Mouse (Mus musculus) CH12.LX (cell line): ENCODE data around the gene Ppp4r2. TPM values are rescaled to one million over a fixed set of nuclear protein-coding genes. Genes with fewer than 3 reads are reported as not detected.

Source experiments
- DNase-seq: peaks from one replicate; pipeline ENCODE4 v3.0.0-alpha.2; 2013; ENCODE audit errors: extremely low read depth
- H3K27ac ChIP-seq: 2 replicates; pipeline ENCODE4 v1.5.1; 2012; ENCODE audit warnings: low read depth, mild to moderate bottlenecking, control low read depth, moderate library complexity; ENCODE audit not compliant: insufficient read depth
- H3K27me3 ChIP-seq: replicated peaks from 2 replicates; pipeline ENCODE3; 2012; ENCODE audit warnings: inconsistent platforms
- H3K36me3 ChIP-seq, 2 experiments: replicated peaks in 1 of 2; 2 replicates each; pipeline versions ENCODE3 to v1.6.1; 2012; ENCODE audit warnings: inconsistent platforms in 1 of 2, low read length in 1 of 2, mild to moderate bottlenecking in 1 of 2, mixed read lengths in 1 of 2, moderate library complexity in 1 of 2; ENCODE audit not compliant: control insufficient read depth in 1 of 2, insufficient read depth in 1 of 2
- H3K4me1 ChIP-seq, 2 experiments: 2 replicates each; pipeline ENCODE4 v1.6.1; 2012; ENCODE audit warnings: inconsistent platforms in 1 of 2, moderate library complexity in 1 of 2; ENCODE audit not compliant: insufficient read depth in 2 of 2, control insufficient read depth in 1 of 2
- H3K4me2 ChIP-seq: 2 replicates; pipeline ENCODE4 v1.6.1; 2012; ENCODE audit warnings: low read depth, mild to moderate bottlenecking, control low read depth; ENCODE audit not compliant: poor library complexity, insufficient read depth, severe bottlenecking
- H3K4me3 ChIP-seq, 3 experiments: fragments of 150-350 bp in 1 of 3; sonication (generic) in 1 of 3; replicated peaks in 1 of 3; 2 replicates each; pipeline versions ENCODE3 to v1.5.1; 2011 to 2012; ENCODE audit warnings: low read depth in 2 of 3, low read length in 2 of 3, mild to moderate bottlenecking in 2 of 3, moderate library complexity in 2 of 3, control low read depth in 1 of 3, improper control_type of control experiment in 1 of 3, inconsistent platforms in 1 of 3, mixed read lengths in 1 of 3; ENCODE audit not compliant: poor library complexity in 1 of 3
- H3K79me2 ChIP-seq: replicated peaks from 2 replicates; pipeline ENCODE4 v1.6.1; 2012; ENCODE audit warnings: mild to moderate bottlenecking, moderate library complexity; ENCODE audit not compliant: control insufficient read depth, poor library complexity, insufficient read depth, severe bottlenecking; ENCODE audit errors: extremely low read depth
- H3K9ac ChIP-seq: 2 replicates; pipeline ENCODE4 v1.6.1; 2012; ENCODE audit warnings: low read depth, mild to moderate bottlenecking, control low read depth, moderate library complexity; ENCODE audit not compliant: insufficient read depth
- H3K9me3 ChIP-seq: replicated peaks from 2 replicates; pipeline ENCODE3; 2012; ENCODE audit warnings: low read length, inconsistent platforms, mixed read lengths
- CHD2 ChIP-seq: IDR thresholded peaks from 2 replicates; pipeline ENCODE4 v1.6.1; 2011; ENCODE audit warnings: low read length, improper control_type of control experiment
- CTCF ChIP-seq, 2 experiments: IDR thresholded peaks in 1 of 2; conservative IDR thresholded peaks in 1 of 2; 2 replicates each; pipeline ENCODE4 v1.5.1; 2011 to 2012; ENCODE audit warnings: low read depth in 2 of 2, low read length in 2 of 2, improper control_type of control experiment in 1 of 2, inconsistent platforms in 1 of 2, mild to moderate bottlenecking in 1 of 2, moderate library complexity in 1 of 2
- E2F4 ChIP-seq: IDR thresholded peaks from 2 replicates; pipeline ENCODE4 v1.6.1; 2011; ENCODE audit warnings: low read depth, low read length, improper control_type of control experiment; ENCODE audit not compliant: insufficient replicate concordance
- EP300 ChIP-seq: IDR thresholded peaks from 2 replicates; pipeline ENCODE4 v1.6.1; 2011; ENCODE audit warnings: low read length, improper control_type of control experiment
- GABPA ChIP-seq: IDR thresholded peaks from 2 replicates; pipeline ENCODE4 v1.6.1; 2012; ENCODE audit warnings: low read depth, low read length, improper control_type of control experiment, inconsistent platforms; ENCODE audit not compliant: insufficient replicate concordance
- HCFC1 ChIP-seq: IDR thresholded peaks from 2 replicates; pipeline ENCODE4 v1.6.1; 2012; ENCODE audit warnings: low read depth, mild to moderate bottlenecking, inconsistent platforms, low read length, improper control_type of control experiment
- IRF4 ChIP-seq: IDR thresholded peaks from 2 replicates; pipeline ENCODE4 v1.6.1; 2014; ENCODE audit warnings: low read depth, mild to moderate bottlenecking, inconsistent platforms, low read length, improper control_type of control experiment
- KAT2A ChIP-seq: IDR thresholded peaks from 2 replicates; pipeline ENCODE4 v1.6.1; 2012; ENCODE audit warnings: low read length, improper control_type of control experiment, inconsistent platforms; ENCODE audit not compliant: insufficient replicate concordance
- MAFK ChIP-seq: IDR thresholded peaks from 2 replicates; pipeline ENCODE4 v1.6.1; 2011; ENCODE audit warnings: low read length, improper control_type of control experiment; ENCODE audit not compliant: insufficient replicate concordance
- MAZ ChIP-seq: IDR thresholded peaks from 2 replicates; pipeline ENCODE4 v1.6.1; 2012; ENCODE audit warnings: low read depth, mild to moderate bottlenecking, inconsistent platforms, low read length, improper control_type of control experiment, moderate library complexity
- MEF2A ChIP-seq: IDR thresholded peaks from 2 replicates; pipeline ENCODE4 v1.6.1; 2014; ENCODE audit warnings: low read depth, mild to moderate bottlenecking, inconsistent platforms, low read length, improper control_type of control experiment, borderline replicate concordance
- MXI1 ChIP-seq: IDR thresholded peaks from 2 replicates; pipeline ENCODE4 v1.6.1; 2011; ENCODE audit warnings: mild to moderate bottlenecking, low read depth, low read length, improper control_type of control experiment
- POLR2A ChIP-seq: IDR thresholded peaks from 2 replicates; pipeline ENCODE4 v1.6.1; 2011; ENCODE audit warnings: low read depth, mild to moderate bottlenecking, improper control_type of control experiment, low read length
- POLR2AphosphoS2 ChIP-seq: IDR thresholded peaks from 2 replicates; pipeline ENCODE4 v1.6.1; 2011; ENCODE audit warnings: low read depth, low read length, improper control_type of control experiment
- RCOR1 ChIP-seq: conservative IDR thresholded peaks from 2 replicates; pipeline ENCODE4 v1.6.1; 2012; ENCODE audit warnings: low read depth, mild to moderate bottlenecking, inconsistent platforms, low read length, improper control_type of control experiment
- SIN3A ChIP-seq: IDR thresholded peaks from 2 replicates; pipeline ENCODE4 v1.6.1; 2012; ENCODE audit warnings: low read length, improper control_type of control experiment, inconsistent platforms
- SMC3 ChIP-seq: IDR thresholded peaks from 2 replicates; pipeline ENCODE4 v1.6.1; 2011; ENCODE audit warnings: low read depth, low read length, improper control_type of control experiment
- UBTF ChIP-seq: IDR thresholded peaks from 2 replicates; pipeline ENCODE4 v1.6.1; 2012; ENCODE audit warnings: low read depth, mild to moderate bottlenecking, inconsistent platforms, low read length, improper control_type of control experiment, moderate library complexity
- USF1 ChIP-seq: IDR thresholded peaks from 2 replicates; pipeline ENCODE4 v1.6.1; 2014; ENCODE audit warnings: low read depth, mild to moderate bottlenecking, inconsistent platforms, low read length, improper control_type of control experiment
- USF2 ChIP-seq: conservative IDR thresholded peaks from 2 replicates; pipeline ENCODE4 v1.6.1; 2011; ENCODE audit warnings: low read depth, low read length, improper control_type of control experiment
- ZC3H11A ChIP-seq: IDR thresholded peaks from 2 replicates; pipeline ENCODE4 v1.6.1; 2012; ENCODE audit warnings: low read depth, mild to moderate bottlenecking, inconsistent platforms, low read length, improper control_type of control experiment
- ZKSCAN1 ChIP-seq: IDR thresholded peaks from 2 replicates; pipeline ENCODE4 v1.6.1; 2012; ENCODE audit warnings: low read depth, inconsistent platforms, low read length, improper control_type of control experiment, borderline replicate concordance
- ZMIZ1 ChIP-seq: IDR thresholded peaks from 2 replicates; pipeline ENCODE4 v1.6.1; 2012; ENCODE audit warnings: low read depth, mild to moderate bottlenecking, inconsistent platforms, low read length, improper control_type of control experiment
- ZNF384 ChIP-seq: IDR thresholded peaks from 2 replicates; pipeline ENCODE4 v1.6.1; 2012; ENCODE audit warnings: low read depth, low read length, improper control_type of control experiment, inconsistent platforms
- dilution Hi-C: fragments of 300-500 bp; cut with MboI; formaldehyde crosslinking; loops from 2 replicates; pipeline ENCODE4 v1.14.3; 2020; ENCODE audit warnings: low sequenced_read_pairs; ENCODE audit not compliant: extremely low pct_unique_long_range_greater_than_20kb, extremely low pct_ligation_motif_present
- in situ Hi-C: fragments of 300-500 bp; cut with MboI; formaldehyde crosslinking; loops from 3 replicates; pipeline ENCODE4 v1.14.3; 2019; ENCODE audit warnings: low sequenced_read_pairs, low pct_ligation_motif_present, low pct_unique_long_range_greater_than_20kb, mixed read lengths
- polyA plus RNA-seq: library from polyadenylated mRNA; unstranded; fragments of >175 nt; gene quantifications from 2 replicates; pipeline ENCODE4 v1.2.1, GENCODE M21; 2012; ENCODE audit warnings: low read depth; ENCODE audit not compliant: insufficient read length
- total RNA-seq, 2 experiments: library from RNA; depleted of rRNA; stranded (reverse); fragments of 300-350 nt in 1 of 2; fragments of >200 nt in 1 of 2; gene quantifications; 2 replicates each; pipeline ENCODE4 v1.2.3; 2012 to 2014

The Ppp4r2 gene
- total and polyA plus RNA-seq, 3 experiments: 53.3 to 134 (median 115) TPM

GRCm38 (mm10) chr6:100802381-100803083, 30.9 kb upstream of the Ppp4r2 start:
- Histone ChIP-seq H3K9me3 (peaks cover 2% of the 10 kb centered on the region), H3K4me3 (no peak overlapping the region), H3K4me2 (peak overlapping the region; percentile 41), H3K79me2 (no peaks in the 10 kb centered on the region), H3K4me1 (peaks cover 23 to 54% of the 10 kb centered on the region in 2 experiments), H3K27me3 (peaks cover 2% of the 10 kb centered on the region), H3K9ac (no peak overlapping the region), H3K27ac (no peak overlapping the region), H3K36me3 (no peaks in the 10 kb centered on the region)
- dilution Hi-C loops: no loop called here
- TF ChIP-seq IRF4 (0 out of 2 replicates have a peak, but pooled peaks have one; percentile 28), USF2 (no peak)
- DNase-seq: peak; percentile 48
- in situ Hi-C loops: no loop called here

- peaks cover 29 to 61% of the 10 kb centered on the region in 2 experiments for H3K4me1 ChIP-seq
- in situ Hi-C loops: no loop called here
- H3K4me3 ChIP-seq: no peak overlapping the region
- no peak for TF ChIP-seq KAT2A
- peak; percentile 88 for TF ChIP-seq ZNF384
- no peak for TF ChIP-seq MAFK
- TF ChIP-seq, all 38 proteins: peak for 1
- no peak for DNase-seq
- H3K27me3 ChIP-seq: peaks cover 2% of the 10 kb centered on the region
- H3K9ac ChIP-seq: no peak overlapping the region
- H3K36me3 ChIP-seq: no peaks in the 10 kb centered on the region
- dilution Hi-C loops: no loop called here
- no peak overlapping the region for H3K4me2 ChIP-seq
- peaks cover 2% of the 10 kb centered on the region for H3K9me3 ChIP-seq
- no peaks in the 10 kb centered on the region for H3K79me2 ChIP-seq
- H3K27ac ChIP-seq: no peak overlapping the region
Observed at GRCm38 (mm10) chr6:100803250-100803649, 30.2 kb upstream of the Ppp4r2 start.

- dilution Hi-C loops (no loop called here), in situ Hi-C loops (no loop called here)
- no peaks in the 10 kb centered on the region for H3K79me2 ChIP-seq
- H3K9ac ChIP-seq: no peak overlapping the region; the same call in 1 of the 2 replicates
- H3K9me3 ChIP-seq: peaks cover 2% of the 10 kb centered on the region
- peaks cover 2% of the 10 kb centered on the region for H3K27me3 ChIP-seq
- peak; percentile 97 for DNase-seq
- H3K36me3 ChIP-seq: no peaks in the 10 kb centered on the region
- no peak overlapping the region for H3K4me3 ChIP-seq
- peak overlapping the region; percentile 18; the same call in 1 of the 2 replicates for H3K4me2 ChIP-seq
- peak overlapping the region; percentile 47; the same call in 1 of the 2 replicates for H3K27ac ChIP-seq
- peaks cover 23 to 59% of the 10 kb centered on the region in 2 experiments for H3K4me1 ChIP-seq
- TF ChIP-seq IRF4 (peak; percentile 99), CHD2 (peak; percentile 88), MEF2A (peak; percentile 99), SMC3 (peak; percentile 22), MAZ (peak; percentile 89; the same call in 1 of the 2 replicates), E2F4 (0 out of 2 replicates have a peak, but pooled peaks have one; percentile 67), MAFK (peak; percentile 89), CTCF (conservative IDR thresholded peaks at IDR 0.05 in 1 of 2, IDR thresholded peaks at IDR 0.05 in 1 of 2; ENCODE audit: low read depth in 2 of 2, low read length in 2 of 2) (no peak), ZMIZ1 (no peak), KAT2A (0 out of 2 replicates have a peak, but pooled peaks have one; percentile 61), MXI1 (peak; percentile 87), EP300 (peak; percentile 99), USF1 (no peak), RCOR1 (peak; percentile 99), UBTF (no peak), HCFC1 (peak; percentile 11; the same call in 1 of the 2 replicates), ZC3H11A (no peak), ZKSCAN1 (no peak; the same call in 1 of the 2 replicates), POLR2AphosphoS2 (no peak), POLR2A (no peak), GABPA (no peak), SIN3A (peak; percentile 96)
Observed at GRCm38 (mm10) chr6:100807187-100807586, 26.2 kb upstream of the Ppp4r2 start.
